Mouse (Mus musculus): Measurements from ENCODE around the gene Aph1b. TPM values are rescaled to one million over a fixed set of nuclear protein-coding genes. Genes with fewer than 3 reads are reported as not detected.

Aph1b gene
- total and polyA plus RNA-seq, 3 experiments, result 0.68 to 0.93 (median 0.91) TPM

- peaks cover 0 to 81% of the 10 kb centered on the region in 2 experiments for H3K36me3 ChIP-seq (replicated peaks in 1 of 2; ENCODE audit: control insufficient read depth in 1 of 2, insufficient read depth in 1 of 2, low read length in 1 of 2)
- H3K9me3 ChIP-seq (replicated peaks; ENCODE audit: low read length), result no peaks in the 10 kb centered on the region
- H3K4me3 ChIP-seq (replicated peaks in 1 of 3; ENCODE audit: low read depth in 2 of 3, low read length in 2 of 3, poor library complexity in 1 of 3), result no peak overlapping the region
- no peak overlapping the region for H3K9ac ChIP-seq (ENCODE audit: insufficient read depth, low read depth)
- TF ChIP-seq E2F4 (IDR thresholded peaks at IDR 0.05; ENCODE audit: insufficient replicate concordance, low read depth, low read length), result no peak
- TF ChIP-seq SIN3A (IDR thresholded peaks at IDR 0.05; ENCODE audit: low read length), result no peak
- no peak for TF ChIP-seq CHD2 (IDR thresholded peaks at IDR 0.05; ENCODE audit: low read length)
- TF ChIP-seq IRF4 (IDR thresholded peaks at IDR 0.05; ENCODE audit: low read depth, low read length), result no peak
- no peak for TF ChIP-seq NRF1 (IDR thresholded peaks at IDR 0.05; ENCODE audit: low read depth, low read length)
- no peak for TF ChIP-seq MXI1 (IDR thresholded peaks at IDR 0.05; ENCODE audit: low read depth, low read length)
- TF ChIP-seq TCF12 (IDR thresholded peaks at IDR 0.05; ENCODE audit: low read depth, low read length), result no peak
- no peak overlapping the region for H3K27ac ChIP-seq (ENCODE audit: insufficient read depth, low read depth)
- H3K4me2 ChIP-seq (ENCODE audit: insufficient read depth, low read depth, poor library complexity, severe bottlenecking), result no peak overlapping the region
- no peak for DNase-seq (ENCODE audit: extremely low read depth)
- peaks cover 0 to 4% of the 10 kb centered on the region in 2 experiments; a peak in 2 of 4 replicates for H3K4me1 ChIP-seq (ENCODE audit: control insufficient read depth in 1 of 2, insufficient read depth in 2 of 2)
- H3K27me3 ChIP-seq (replicated peaks), result no peaks in the 10 kb centered on the region
- in situ Hi-C loops (cut with MboI; ENCODE audit: low pct_ligation_motif_present, low pct_unique_long_range_greater_than_20kb, low sequenced_read_pairs) (no loop called here), dilution Hi-C loops (cut with MboI; ENCODE audit: extremely low pct_ligation_motif_present, extremely low pct_unique_long_range_greater_than_20kb, low sequenced_read_pairs) (no loop called here)
- H3K79me2 ChIP-seq (replicated peaks; ENCODE audit: control insufficient read depth, extremely low read depth, insufficient read depth, poor library complexity, severe bottlenecking), result no peaks in the 10 kb centered on the region
Observed at GRCm38 (mm10) chr9:66730556-66730955, 64.7 kb downstream of the Aph1b start.

DNA sequence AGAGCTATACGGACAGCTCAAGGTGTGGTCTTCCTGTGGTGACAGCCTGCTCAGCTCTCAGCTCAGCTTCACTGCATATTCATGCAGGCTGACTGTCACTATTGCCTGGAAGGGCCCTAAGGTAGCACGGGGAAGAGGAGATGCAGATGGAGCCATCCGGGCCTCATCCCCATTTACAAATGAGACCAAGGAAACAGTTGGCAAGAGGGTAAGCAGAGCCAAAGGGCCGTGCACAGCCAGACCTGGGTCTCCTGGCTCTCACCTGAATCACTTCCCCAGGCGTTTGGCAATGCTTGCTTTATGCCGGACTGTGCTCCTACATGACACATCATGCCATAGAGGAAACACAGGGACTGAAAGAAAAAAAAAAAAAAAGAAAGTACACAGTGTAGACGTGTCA, 68.0 kb downstream of the Aph1b start:
- Histone ChIP-seq H3K4me2 (ENCODE audit: insufficient read depth, low read depth, poor library complexity, severe bottlenecking) (no peak overlapping the region), H3K4me1 (ENCODE audit: control insufficient read depth in 1 of 2, insufficient read depth in 2 of 2) (peaks cover 0 to 7% of the 10 kb centered on the region in 2 experiments; a peak in 2 of 4 replicates), H3K79me2 (replicated peaks; ENCODE audit: control insufficient read depth, extremely low read depth, insufficient read depth, poor library complexity, severe bottlenecking) (no peaks in the 10 kb centered on the region), H3K4me3 (replicated peaks in 1 of 3; ENCODE audit: low read depth in 2 of 3, low read length in 2 of 3, poor library complexity in 1 of 3) (no peak overlapping the region), H3K9ac (ENCODE audit: insufficient read depth, low read depth) (no peak overlapping the region), H3K27ac (ENCODE audit: insufficient read depth, low read depth) (no peak overlapping the region), H3K36me3 (replicated peaks in 1 of 2; ENCODE audit: control insufficient read depth in 1 of 2, insufficient read depth in 1 of 2, low read length in 1 of 2) (peaks cover 0 to 88% of the 10 kb centered on the region in 2 experiments), H3K27me3 (replicated peaks) (no peaks in the 10 kb centered on the region), H3K9me3 (replicated peaks; ENCODE audit: low read length) (no peaks in the 10 kb centered on the region)
- TF ChIP-seq MAX (IDR thresholded peaks at IDR 0.05; ENCODE audit: low read length) (no peak), ZNF384 (IDR thresholded peaks at IDR 0.05; ENCODE audit: low read depth, low read length) (no peak), SMC3 (IDR thresholded peaks at IDR 0.05; ENCODE audit: low read depth, low read length) (no peak), RAD21 (IDR thresholded peaks at IDR 0.05; ENCODE audit: low read depth, low read length) (no peak), PAX5 (IDR thresholded peaks at IDR 0.05; ENCODE audit: low read length) (no peak), MYC (IDR thresholded peaks at IDR 0.05; ENCODE audit: low read depth, low read length) (no peak), IRF4 (IDR thresholded peaks at IDR 0.05; ENCODE audit: low read depth, low read length) (no peak)
- in situ Hi-C loops (cut with MboI; ENCODE audit: low pct_ligation_motif_present, low pct_unique_long_range_greater_than_20kb, low sequenced_read_pairs) (no loop called here), dilution Hi-C loops (cut with MboI; ENCODE audit: extremely low pct_ligation_motif_present, extremely low pct_unique_long_range_greater_than_20kb, low sequenced_read_pairs) (no loop called here)
- DNase-seq (ENCODE audit: extremely low read depth), result no peak

DNA sequence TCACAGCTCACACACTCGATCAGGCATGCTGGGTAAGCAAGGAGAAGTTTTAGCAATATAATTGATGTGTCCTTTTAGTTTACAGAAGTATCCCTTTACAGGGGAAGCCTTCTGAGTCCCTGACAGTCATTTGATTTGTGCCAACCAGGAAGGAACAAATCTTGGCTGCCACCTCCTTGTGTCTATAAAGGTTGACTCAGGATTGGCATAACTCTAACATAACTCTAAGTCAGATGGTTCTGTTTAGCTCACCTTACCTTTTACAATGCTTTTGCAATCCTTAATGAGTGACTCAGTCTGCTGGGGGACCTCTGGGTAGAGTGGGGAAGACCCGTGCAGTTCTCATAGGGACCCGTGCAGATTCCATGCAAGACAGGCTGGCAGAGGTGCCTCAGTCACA, 69.7 kb downstream of the Aph1b start:
- TF ChIP-seq UBTF (IDR thresholded peaks at IDR 0.05; ENCODE audit: low read depth, low read length), result no peak
- no peak for TF ChIP-seq GABPA (IDR thresholded peaks at IDR 0.05; ENCODE audit: insufficient replicate concordance, low read depth, low read length)
- TF ChIP-seq IRF4 (IDR thresholded peaks at IDR 0.05; ENCODE audit: low read depth, low read length), result no peak
- no peak for TF ChIP-seq SIN3A (IDR thresholded peaks at IDR 0.05; ENCODE audit: low read length)
- no peak for TF ChIP-seq TBP (conservative IDR thresholded peaks at IDR 0.05; ENCODE audit: low read depth, low read length)
- no peak for TF ChIP-seq RAD21 (IDR thresholded peaks at IDR 0.05; ENCODE audit: low read depth, low read length)
- no peak for TF ChIP-seq EP300 (IDR thresholded peaks at IDR 0.05; ENCODE audit: low read length)
- no peak for TF ChIP-seq MXI1 (IDR thresholded peaks at IDR 0.05; ENCODE audit: low read depth, low read length)
- TF ChIP-seq E2F4 (IDR thresholded peaks at IDR 0.05; ENCODE audit: insufficient replicate concordance, low read depth, low read length), result no peak
- in situ Hi-C loops (cut with MboI; ENCODE audit: low pct_ligation_motif_present, low pct_unique_long_range_greater_than_20kb, low sequenced_read_pairs), result no loop called here
- H3K9ac ChIP-seq (ENCODE audit: insufficient read depth, low read depth), result no peak overlapping the region
- DNase-seq (ENCODE audit: extremely low read depth), result no peak
- H3K27ac ChIP-seq (ENCODE audit: insufficient read depth, low read depth), result no peak overlapping the region
- no peaks in the 10 kb centered on the region for H3K27me3 ChIP-seq (replicated peaks)
- no peak overlapping the region for H3K4me2 ChIP-seq (ENCODE audit: insufficient read depth, low read depth, poor library complexity, severe bottlenecking)
- H3K9me3 ChIP-seq (replicated peaks; ENCODE audit: low read length), result no peaks in the 10 kb centered on the region
- dilution Hi-C loops (cut with MboI; ENCODE audit: extremely low pct_ligation_motif_present, extremely low pct_unique_long_range_greater_than_20kb, low sequenced_read_pairs), result no loop called here
- no peaks in the 10 kb centered on the region for H3K79me2 ChIP-seq (replicated peaks; ENCODE audit: control insufficient read depth, extremely low read depth, insufficient read depth, poor library complexity, severe bottlenecking)
- no peak overlapping the region for H3K4me3 ChIP-seq (replicated peaks in 1 of 3; ENCODE audit: low read depth in 2 of 3, low read length in 2 of 3, poor library complexity in 1 of 3)
- H3K36me3 ChIP-seq (replicated peaks in 1 of 2; ENCODE audit: control insufficient read depth in 1 of 2, insufficient read depth in 1 of 2, low read length in 1 of 2), result peaks cover 2 to 93% of the 10 kb centered on the region in 2 experiments
- H3K4me1 ChIP-seq (ENCODE audit: control insufficient read depth in 1 of 2, insufficient read depth in 2 of 2), result peaks cover 0 to 7% of the 10 kb centered on the region in 2 experiments; a peak in 2 of 4 replicates

All from CH12.LX (cell line).